Mouse (Mus musculus): ENCODE results near the gene Miga1.

- TF ChIP-seq POLR2A (IDR thresholded peaks at IDR 0.05; ENCODE audit: low read depth, low read length) (no peak), CTCF (IDR thresholded peaks at IDR 0.05; ENCODE audit: borderline replicate concordance, insufficient read depth, low read length) (no peak)
These were observed 69.0 kb downstream of the Miga1 start for GRCm38 (mm10) chr3:152271071-152271710.

All from embryonic fibroblast, embryonic 13.5 days (primary cell).